Mouse (Mus musculus): ENCODE data around the gene Igf2r. TPM values are rescaled to one million over a fixed set of nuclear protein-coding genes. Genes with fewer than 3 reads are reported as not detected.
"Not testable (repeated sequence)": the region's sequence is repeated elsewhere in the genome, so short reads cannot be mapped to it uniquely, and the experiment has no call there.

The Igf2r gene
- polyA plus RNA-seq, 1 experiment from 2014 or later = 62.5 TPM

DNA sequence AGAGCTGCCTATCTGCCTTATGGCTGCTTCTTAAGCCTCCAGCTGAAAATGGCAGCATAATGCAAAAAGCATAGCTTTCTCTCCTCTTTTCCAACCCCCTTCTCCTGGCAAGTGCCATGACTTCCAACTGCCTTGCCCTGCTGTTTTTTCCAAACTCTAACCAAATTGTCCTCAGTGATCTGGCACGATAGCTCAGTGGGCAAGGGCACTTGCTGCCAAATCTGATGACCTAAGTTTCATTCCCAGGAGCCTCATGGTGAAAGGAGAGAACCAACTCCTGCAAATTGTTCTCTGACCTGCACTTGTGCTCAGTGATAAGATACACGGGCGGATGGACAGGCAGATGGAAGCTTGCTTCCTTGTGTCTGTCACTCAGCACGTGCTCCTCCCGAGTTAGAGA is 66.6 kb downstream of the Igf2r start:
- no peak overlapping the region for H3K9ac ChIP-seq
- no peak for ATAC-seq (ENCODE audit: borderline replicate concordance, extremely low read depth, low FRiP score, low TSS enrichment)
- peaks cover 73% of the 10 kb centered on the region for H3K36me3 ChIP-seq
- no peak overlapping the region for H3K27ac ChIP-seq
- H3K27me3 ChIP-seq = no peaks in the 10 kb centered on the region
- 75% methylated on average over 5 of the region's 5 CpGs for WGBS
- H3K4me2 ChIP-seq = no peak overlapping the region
- H3K9me3 ChIP-seq = no peaks in the 10 kb centered on the region
- H3K4me3 ChIP-seq = no peak overlapping the region
- H3K4me1 ChIP-seq = peaks cover 31% of the 10 kb centered on the region

DNA sequence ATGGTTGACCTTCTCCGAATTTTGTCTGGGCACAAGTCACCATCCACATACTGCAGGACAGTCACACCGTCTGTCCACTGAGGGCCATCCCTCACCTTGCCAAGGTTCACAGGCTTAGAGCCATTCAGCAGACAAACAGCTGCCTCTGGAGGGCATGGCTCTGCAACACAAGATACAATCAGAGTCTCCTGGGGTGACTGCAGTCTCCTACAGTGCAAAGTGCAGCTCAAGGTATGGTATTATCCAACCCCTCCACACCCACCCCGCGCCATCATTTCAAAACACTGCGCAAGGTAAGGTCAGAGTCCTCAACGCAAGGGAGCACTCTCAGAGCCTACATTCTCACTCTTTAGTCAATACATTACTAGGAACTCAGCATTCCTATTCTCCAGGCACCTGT is 69.1 kb downstream of the Igf2r start:
- Histone ChIP-seq H3K4me3 (no peak overlapping the region), H3K36me3 (peaks cover 95% of the 10 kb centered on the region), H3K9ac (no peak overlapping the region), H3K27me3 (no peaks in the 10 kb centered on the region), H3K4me2 (no peak overlapping the region), H3K27ac (no peak overlapping the region), H3K9me3 (no peaks in the 10 kb centered on the region), H3K4me1 (peaks cover 8% of the 10 kb centered on the region; the same call in 1 of the 2 replicates)
- 90% methylated on average over 6 of the region's 6 CpGs for WGBS
- ATAC-seq (ENCODE audit: borderline replicate concordance, extremely low read depth, low FRiP score, low TSS enrichment) = no peak

DNA sequence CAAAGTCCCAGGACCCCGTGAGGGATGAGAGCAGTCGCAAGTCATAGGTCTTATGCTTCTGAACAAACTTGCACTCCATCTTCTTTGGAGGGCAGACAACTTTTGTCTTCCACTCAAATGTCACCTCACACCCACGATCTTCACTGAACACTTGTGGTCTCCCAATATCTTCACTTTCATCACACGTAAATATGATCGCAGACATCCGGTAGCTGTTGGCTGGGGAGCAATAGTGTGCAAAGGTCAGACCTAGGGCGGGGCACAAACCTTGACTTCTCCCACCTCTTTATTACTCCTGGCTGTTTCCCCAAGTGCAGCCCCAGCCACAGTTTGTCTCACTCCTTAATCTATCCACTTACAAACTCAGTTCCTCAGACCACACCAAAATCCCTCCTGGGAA is 77.6 kb downstream of the Igf2r start:
- H3K4me1 ChIP-seq = peaks cover 7% of the 10 kb centered on the region
- ATAC-seq (ENCODE audit: borderline replicate concordance, extremely low read depth, low FRiP score, low TSS enrichment) = no peak
- no peaks in the 10 kb centered on the region for H3K27me3 ChIP-seq
- no peak overlapping the region for H3K9ac ChIP-seq
- peaks cover 94% of the 10 kb centered on the region for H3K36me3 ChIP-seq
- H3K4me2 ChIP-seq = no peak overlapping the region
- no peak overlapping the region for H3K4me3 ChIP-seq
- H3K27ac ChIP-seq = no peak overlapping the region
- H3K9me3 ChIP-seq = no peaks in the 10 kb centered on the region
- WGBS = 75% methylated on average over 7 of the region's 7 CpGs

DNA sequence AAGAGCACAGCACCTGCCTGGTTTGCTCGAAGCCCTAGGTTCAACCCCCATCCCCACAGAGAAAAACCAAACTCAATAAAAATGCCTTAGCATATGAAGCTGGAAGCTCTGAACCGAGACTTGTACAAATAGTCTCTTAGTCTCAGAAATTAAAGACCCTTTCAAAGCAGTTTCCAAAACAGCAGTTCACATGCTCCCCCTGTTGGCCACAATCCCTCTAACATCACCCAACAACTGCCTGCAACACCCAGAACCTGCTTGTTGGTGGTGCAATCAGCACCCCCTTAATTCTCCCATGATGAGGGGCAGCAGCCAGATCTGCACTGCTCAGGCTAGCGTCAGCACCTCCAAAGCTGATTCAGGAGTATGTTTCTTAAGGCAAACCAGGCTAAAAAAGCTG is 79.9 kb downstream of the Igf2r start:
- Histone ChIP-seq H3K4me1 (peaks cover 7% of the 10 kb centered on the region), H3K9me3 (no peaks in the 10 kb centered on the region), H3K27ac (peak overlapping the region; percentile 60; the same call in 1 of the 2 replicates), H3K9ac (no peak overlapping the region), H3K27me3 (no peaks in the 10 kb centered on the region), H3K36me3 (peaks cover 97% of the 10 kb centered on the region), H3K4me2 (no peak overlapping the region), H3K4me3 (no peak overlapping the region)
- no peak for ATAC-seq (ENCODE audit: borderline replicate concordance, extremely low read depth, low FRiP score, low TSS enrichment)
- WGBS = 48% methylated on average over 3 of the region's 3 CpGs

DNA sequence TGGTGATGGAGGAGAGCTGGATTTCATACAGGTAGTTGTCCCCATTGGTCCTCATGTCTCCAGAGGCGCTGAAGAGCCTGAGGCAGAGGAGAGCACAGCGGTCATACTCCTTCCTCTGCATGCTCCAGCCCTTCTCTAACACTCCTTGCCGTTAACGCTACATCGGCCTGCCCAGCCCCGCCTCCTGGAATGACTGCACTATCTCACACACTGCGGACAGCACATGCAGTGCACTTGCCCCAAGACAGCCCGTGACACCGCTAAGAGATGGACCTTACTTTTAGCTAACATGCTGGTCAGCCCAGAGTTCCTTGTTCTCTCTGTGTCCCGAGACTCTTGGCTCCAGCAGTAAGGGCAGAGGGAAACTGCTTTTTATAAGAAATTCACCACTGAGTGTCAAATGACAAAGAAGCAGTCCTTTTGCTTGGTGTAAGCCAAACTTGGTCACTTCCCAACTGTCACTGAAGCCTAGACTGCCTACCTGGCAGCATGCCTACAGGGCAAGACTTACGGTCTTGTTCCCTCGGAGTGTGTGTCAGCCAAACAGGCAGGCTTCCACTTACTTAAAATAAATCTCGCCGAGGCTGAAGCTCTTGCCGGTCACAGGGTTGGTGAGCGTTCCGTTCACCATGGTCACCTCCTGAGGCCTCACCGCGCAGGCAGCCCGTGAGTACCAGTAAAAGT is 80.9 kb downstream of the Igf2r start:
- H3K9me3 ChIP-seq = no peaks in the 10 kb centered on the region
- H3K9ac ChIP-seq = no peak overlapping the region
- H3K4me3 ChIP-seq = no peak overlapping the region
- H3K4me1 ChIP-seq = peaks cover 7% of the 10 kb centered on the region
- peak overlapping the region; percentile 10; the same call in 1 of the 2 replicates for H3K4me2 ChIP-seq
- H3K27me3 ChIP-seq = no peaks in the 10 kb centered on the region
- peak; percentile 68 for ATAC-seq (ENCODE audit: borderline replicate concordance, extremely low read depth, low FRiP score, low TSS enrichment)
- WGBS = 59% methylated on average over 20 of the region's 20 CpGs
- H3K27ac ChIP-seq = peak overlapping the region; percentile 60
- peaks cover 97% of the 10 kb centered on the region for H3K36me3 ChIP-seq

DNA sequence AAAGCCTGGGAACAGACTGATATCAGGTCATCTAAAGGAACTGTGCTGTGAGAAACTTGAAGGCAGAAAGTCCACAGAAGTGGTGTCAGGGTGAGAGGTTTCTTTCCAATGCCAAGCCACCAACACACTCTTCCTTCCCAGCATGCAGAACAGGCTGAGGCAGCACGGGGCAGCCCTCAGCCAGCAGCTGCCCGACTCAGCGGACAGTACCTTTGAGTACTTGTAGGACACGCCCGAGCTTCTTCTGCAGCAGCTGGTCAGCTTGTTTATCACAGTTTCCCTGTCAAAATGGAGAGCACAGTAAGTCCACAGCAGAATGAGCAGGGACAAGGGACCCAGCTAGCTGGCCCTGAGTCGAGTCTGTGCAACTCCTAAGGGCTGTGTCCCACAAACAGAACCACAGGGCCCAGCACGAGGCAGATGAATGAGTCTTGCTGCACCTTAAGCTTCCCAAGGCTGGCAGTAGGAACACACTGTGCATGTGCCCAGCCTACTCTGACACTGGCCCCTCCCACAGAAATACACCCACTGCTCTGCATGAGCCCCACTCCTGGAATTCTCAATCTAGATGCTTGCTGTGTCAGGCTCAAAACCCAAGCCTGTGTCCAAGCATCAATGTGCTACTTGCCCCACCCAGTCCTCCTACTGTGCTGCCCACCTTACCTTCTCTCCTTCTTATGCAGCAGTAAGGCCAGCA is 84.4 kb downstream of the Igf2r start:
- H3K36me3 ChIP-seq = peaks cover 83% of the 10 kb centered on the region
- H3K27me3 ChIP-seq = no peaks in the 10 kb centered on the region
- H3K4me2 ChIP-seq = no peak overlapping the region
- no peak for ATAC-seq (ENCODE audit: borderline replicate concordance, extremely low read depth, low FRiP score, low TSS enrichment)
- no peak overlapping the region for H3K4me3 ChIP-seq
- no peaks in the 10 kb centered on the region for H3K9me3 ChIP-seq
- no peak overlapping the region for H3K27ac ChIP-seq
- peaks cover 7% of the 10 kb centered on the region for H3K4me1 ChIP-seq
- WGBS = 75% methylated on average over 7 of the region's 7 CpGs
- H3K9ac ChIP-seq = no peak overlapping the region

DNA sequence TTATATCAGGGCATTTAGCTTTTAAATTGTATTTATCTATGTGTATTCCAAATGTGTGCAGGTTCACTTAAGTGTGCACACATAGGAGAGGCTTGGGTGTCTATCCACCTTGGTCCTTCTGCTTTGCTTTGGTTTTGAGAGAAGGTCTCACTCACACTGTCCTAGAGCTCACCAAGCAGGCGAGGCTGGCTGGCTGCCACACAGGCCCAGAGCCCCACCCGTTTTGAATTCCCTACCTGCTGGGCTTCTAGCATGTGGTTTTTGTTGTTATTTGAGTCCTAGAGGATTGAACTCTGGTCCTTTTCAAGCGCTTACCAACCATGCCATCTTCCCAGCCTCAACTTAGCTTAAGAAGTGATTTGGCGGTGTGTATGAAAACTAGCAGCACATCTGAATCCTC is 85.1 kb downstream of the Igf2r start:
- Histone ChIP-seq H3K9ac (no peak overlapping the region), H3K27ac (no peak overlapping the region), H3K4me1 (peaks cover 7% of the 10 kb centered on the region), H3K27me3 (no peaks in the 10 kb centered on the region), H3K36me3 (peaks cover 81% of the 10 kb centered on the region), H3K4me3 (no peak overlapping the region), H3K4me2 (no peak overlapping the region), H3K9me3 (no peaks in the 10 kb centered on the region)
- no peak for ATAC-seq (ENCODE audit: borderline replicate concordance, extremely low read depth, low FRiP score, low TSS enrichment)
- WGBS = 63% methylated on average over 4 of the region's 4 CpGs

DNA sequence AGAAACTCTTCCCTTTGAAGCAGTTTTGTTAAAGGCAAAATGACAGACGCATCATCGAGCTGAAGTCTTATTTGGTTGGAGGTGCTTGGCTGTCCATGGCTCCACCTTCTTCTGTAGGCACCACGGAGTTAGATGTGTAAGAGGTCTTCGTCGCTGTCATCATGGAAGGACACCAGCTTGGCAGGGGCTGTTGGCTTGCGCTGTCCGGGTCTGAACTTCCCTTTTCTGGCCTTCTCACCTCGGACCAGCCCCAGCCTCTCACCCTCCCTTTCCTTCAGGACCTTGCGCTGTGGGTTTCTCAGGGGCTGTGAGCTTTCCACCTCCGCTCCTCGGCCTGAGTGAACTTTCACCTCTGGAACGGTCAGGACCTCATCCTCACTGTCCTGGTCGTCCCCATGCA is 85.9 kb downstream of the Igf2r start:
- Histone ChIP-seq H3K27me3 (no peaks in the 10 kb centered on the region), H3K4me1 (no peaks in the 10 kb centered on the region; the same call in 1 of the 2 replicates), H3K27ac (no peak overlapping the region), H3K4me2 (no peak overlapping the region), H3K36me3 (peaks cover 73% of the 10 kb centered on the region), H3K4me3 (no peak overlapping the region), H3K9ac (no peak overlapping the region), H3K9me3 (no peaks in the 10 kb centered on the region)
- 88% methylated on average over 13 of the region's 13 CpGs for WGBS
- no peak for ATAC-seq (ENCODE audit: borderline replicate concordance, extremely low read depth, low FRiP score, low TSS enrichment)

DNA sequence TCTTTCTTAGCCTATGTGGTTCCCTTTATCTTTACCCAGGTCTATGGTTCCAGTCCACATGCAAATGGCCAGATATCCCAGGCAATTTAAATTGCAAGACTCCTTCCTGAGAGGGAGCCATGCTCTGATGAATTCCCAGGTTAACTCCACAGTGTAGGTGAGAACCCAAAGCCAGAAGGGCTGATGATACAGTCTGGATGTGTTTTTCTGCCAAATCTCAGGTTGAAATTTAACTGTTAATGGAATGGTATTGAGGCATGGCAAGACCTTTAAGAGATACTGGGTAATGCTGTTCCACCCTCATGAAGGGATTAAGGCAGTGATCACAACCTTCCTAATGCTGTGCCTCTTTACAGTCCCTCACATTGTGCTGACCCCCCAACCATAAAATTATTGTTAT is 91.2 kb downstream of the Igf2r start:
- H3K9me3 ChIP-seq = no peaks in the 10 kb centered on the region
- H3K4me1 ChIP-seq = no peaks in the 10 kb centered on the region
- H3K4me2 ChIP-seq = no peak overlapping the region
- H3K9ac ChIP-seq = no peak overlapping the region
- ATAC-seq (ENCODE audit: borderline replicate concordance, extremely low read depth, low FRiP score, low TSS enrichment) = no peak
- H3K36me3 ChIP-seq = peaks cover 21% of the 10 kb centered on the region
- no peaks in the 10 kb centered on the region for H3K27me3 ChIP-seq
- no peak overlapping the region for H3K27ac ChIP-seq
- no peak overlapping the region for H3K4me3 ChIP-seq

DNA sequence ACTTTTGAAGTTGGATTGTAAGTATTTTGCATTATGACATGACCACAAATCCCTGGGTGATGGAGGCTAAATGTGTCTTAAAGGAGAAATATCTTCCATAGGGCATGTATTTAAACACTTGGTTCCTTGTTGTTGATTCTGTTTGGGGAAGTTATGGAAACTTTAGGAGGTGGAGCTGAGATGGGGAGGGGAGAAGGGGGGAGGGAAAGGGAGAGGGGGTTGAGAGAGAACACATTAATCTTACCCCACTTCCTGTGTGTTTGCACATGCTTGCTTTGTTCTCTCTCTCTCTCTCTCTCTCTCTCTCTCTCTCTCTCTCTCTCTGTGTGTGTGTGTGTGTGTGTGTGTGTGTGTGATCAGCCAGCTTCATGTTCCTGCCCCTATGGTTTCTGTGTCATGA is 92.3 kb downstream of the Igf2r start:
- Histone ChIP-seq H3K4me1 (no peaks in the 10 kb centered on the region), H3K27me3 (no peaks in the 10 kb centered on the region), H3K9me3 (no peaks in the 10 kb centered on the region), H3K4me2 (no peak overlapping the region), H3K36me3 (peaks cover 14% of the 10 kb centered on the region), H3K9ac (no peak overlapping the region), H3K4me3 (no peak overlapping the region), H3K27ac (no peak overlapping the region)
- no peak for ATAC-seq (ENCODE audit: borderline replicate concordance, extremely low read depth, low FRiP score, low TSS enrichment)

DNA sequence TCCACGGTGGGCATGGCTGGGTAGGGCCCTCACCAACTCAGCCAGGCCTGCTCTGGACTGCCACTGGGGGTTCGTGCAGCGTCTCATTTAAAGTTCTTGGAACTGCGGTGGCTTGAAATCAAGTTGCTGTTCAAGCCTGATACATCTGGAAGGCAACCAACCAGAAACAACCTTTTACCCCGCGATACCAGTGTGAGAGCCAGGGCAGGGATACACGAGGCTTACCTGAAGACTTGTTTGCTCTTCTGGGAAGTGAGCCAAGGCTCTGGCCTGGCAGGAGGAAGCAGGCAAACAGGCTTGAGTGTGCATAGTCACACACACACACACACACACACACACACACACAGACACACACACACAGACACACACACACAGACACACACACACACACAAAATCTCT is 93.8 kb downstream of the Igf2r start, which contains the start of gene Slc22a1:
Gene Slc22a1 (minus strand): TSS at position 184 of the 400 bp plus-strand sequence.
- no peaks in the 10 kb centered on the region for H3K27me3 ChIP-seq
- H3K4me2 ChIP-seq = no peak within 1 kb of the TSS
- no peak within 1 kb of the TSS for H3K4me3 ChIP-seq
- H3K4me1 ChIP-seq = no peaks in the 10 kb centered on the region
- H3K36me3 ChIP-seq = peaks cover 10% of the 10 kb centered on the region
- no peaks in the 10 kb centered on the region for H3K9me3 ChIP-seq
- WGBS = 67% methylated on average over 7 of the region's 7 CpGs
- no peak within 1 kb of the TSS for H3K9ac ChIP-seq
- ATAC-seq (ENCODE audit: borderline replicate concordance, extremely low read depth, low FRiP score, low TSS enrichment) = peak; percentile 48; the same call in 1 of the 2 replicates
- H3K27ac ChIP-seq = peak within 1 kb of the TSS; percentile 68

DNA sequence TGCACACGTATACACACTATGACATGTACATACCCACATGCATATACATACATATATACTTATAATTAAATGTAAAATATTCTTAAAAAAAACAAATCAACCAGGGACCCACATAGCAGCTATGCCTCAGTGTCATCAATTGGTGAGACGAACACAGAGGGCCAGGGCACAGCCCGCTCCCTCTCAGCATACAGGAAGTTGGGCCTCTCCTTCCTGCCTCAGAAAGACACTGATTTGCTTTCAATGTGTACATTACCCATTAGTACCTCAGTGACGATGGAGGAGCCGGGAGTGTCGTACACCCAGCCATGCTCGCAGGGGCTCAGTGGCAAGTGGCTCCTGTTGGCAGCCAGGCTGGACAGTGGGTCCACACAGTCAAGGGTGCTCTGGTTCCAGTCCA is 94.5 kb downstream of the Igf2r start:
- not testable (repeated sequence) for H3K27me3 ChIP-seq
- H3K27ac ChIP-seq = peak overlapping the region; percentile 68; the same call in 1 of the 2 replicates

More for the DNA sequence above, 94.5 kb downstream of the Igf2r start:
- not testable (repeated sequence) for ATAC-seq (ENCODE audit: borderline replicate concordance, extremely low read depth, low FRiP score, low TSS enrichment); H3K9me3 ChIP-seq; H3K9ac ChIP-seq; H3K4me1 ChIP-seq; H3K36me3 ChIP-seq; H3K4me2 ChIP-seq; H3K4me3 ChIP-seq
- WGBS = 67% methylated on average over 7 of the region's 7 CpGs

Data from lung, embryonic 15.5 days (tissue).